Mouse (Mus musculus) CH12.LX (cell line): ENCODE results near the gene Npas2. TPM values are rescaled to one million over a fixed set of nuclear protein-coding genes. Genes with fewer than 3 reads are reported as not detected.

Source experiments
- DNase-seq: peaks from one replicate; pipeline ENCODE4 v3.0.0-alpha.2; 2013; ENCODE audit errors: extremely low read depth
- H3K27ac ChIP-seq: 2 replicates; pipeline ENCODE4 v1.5.1; 2012; ENCODE audit warnings: low read depth, mild to moderate bottlenecking, control low read depth, moderate library complexity; ENCODE audit not compliant: insufficient read depth
- H3K27me3 ChIP-seq: replicated peaks from 2 replicates; pipeline ENCODE3; 2012; ENCODE audit warnings: inconsistent platforms
- H3K36me3 ChIP-seq, 2 experiments: replicated peaks in 1 of 2; 2 replicates each; pipeline versions ENCODE3 to v1.6.1; 2012; ENCODE audit warnings: inconsistent platforms in 1 of 2, low read length in 1 of 2, mild to moderate bottlenecking in 1 of 2, mixed read lengths in 1 of 2, moderate library complexity in 1 of 2; ENCODE audit not compliant: control insufficient read depth in 1 of 2, insufficient read depth in 1 of 2
- H3K4me1 ChIP-seq, 2 experiments: 2 replicates each; pipeline ENCODE4 v1.6.1; 2012; ENCODE audit warnings: inconsistent platforms in 1 of 2, moderate library complexity in 1 of 2; ENCODE audit not compliant: insufficient read depth in 2 of 2, control insufficient read depth in 1 of 2
- H3K4me2 ChIP-seq: 2 replicates; pipeline ENCODE4 v1.6.1; 2012; ENCODE audit warnings: low read depth, mild to moderate bottlenecking, control low read depth; ENCODE audit not compliant: poor library complexity, insufficient read depth, severe bottlenecking
- H3K4me3 ChIP-seq, 3 experiments: fragments of 150-350 bp in 1 of 3; sonication (generic) in 1 of 3; replicated peaks in 1 of 3; 2 replicates each; pipeline versions ENCODE3 to v1.5.1; 2011 to 2012; ENCODE audit warnings: low read depth in 2 of 3, low read length in 2 of 3, mild to moderate bottlenecking in 2 of 3, moderate library complexity in 2 of 3, control low read depth in 1 of 3, improper control_type of control experiment in 1 of 3, inconsistent platforms in 1 of 3, mixed read lengths in 1 of 3; ENCODE audit not compliant: poor library complexity in 1 of 3
- H3K79me2 ChIP-seq: replicated peaks from 2 replicates; pipeline ENCODE4 v1.6.1; 2012; ENCODE audit warnings: mild to moderate bottlenecking, moderate library complexity; ENCODE audit not compliant: control insufficient read depth, poor library complexity, insufficient read depth, severe bottlenecking; ENCODE audit errors: extremely low read depth
- H3K9ac ChIP-seq: 2 replicates; pipeline ENCODE4 v1.6.1; 2012; ENCODE audit warnings: low read depth, mild to moderate bottlenecking, control low read depth, moderate library complexity; ENCODE audit not compliant: insufficient read depth
- H3K9me3 ChIP-seq: replicated peaks from 2 replicates; pipeline ENCODE3; 2012; ENCODE audit warnings: low read length, inconsistent platforms, mixed read lengths
- CTCF ChIP-seq, 2 experiments: IDR thresholded peaks in 1 of 2; conservative IDR thresholded peaks in 1 of 2; 2 replicates each; pipeline ENCODE4 v1.5.1; 2011 to 2012; ENCODE audit warnings: low read depth in 2 of 2, low read length in 2 of 2, improper control_type of control experiment in 1 of 2, inconsistent platforms in 1 of 2, mild to moderate bottlenecking in 1 of 2, moderate library complexity in 1 of 2
- ETS1 ChIP-seq: conservative IDR thresholded peaks from 2 replicates; pipeline ENCODE4 v1.6.1; 2012; ENCODE audit warnings: low read depth, mild to moderate bottlenecking, inconsistent platforms, low read length, improper control_type of control experiment, moderate library complexity
- JUND ChIP-seq: conservative IDR thresholded peaks from 2 replicates; pipeline ENCODE4 v1.6.1; 2011; ENCODE audit warnings: low read depth, low read length, improper control_type of control experiment
- KAT2A ChIP-seq: IDR thresholded peaks from 2 replicates; pipeline ENCODE4 v1.6.1; 2012; ENCODE audit warnings: low read length, improper control_type of control experiment, inconsistent platforms; ENCODE audit not compliant: insufficient replicate concordance
- MAFK ChIP-seq: IDR thresholded peaks from 2 replicates; pipeline ENCODE4 v1.6.1; 2011; ENCODE audit warnings: low read length, improper control_type of control experiment; ENCODE audit not compliant: insufficient replicate concordance
- MAZ ChIP-seq: IDR thresholded peaks from 2 replicates; pipeline ENCODE4 v1.6.1; 2012; ENCODE audit warnings: low read depth, mild to moderate bottlenecking, inconsistent platforms, low read length, improper control_type of control experiment, moderate library complexity
- MEF2A ChIP-seq: IDR thresholded peaks from 2 replicates; pipeline ENCODE4 v1.6.1; 2014; ENCODE audit warnings: low read depth, mild to moderate bottlenecking, inconsistent platforms, low read length, improper control_type of control experiment, borderline replicate concordance
- NELFE ChIP-seq: IDR thresholded peaks from 2 replicates; pipeline ENCODE4 v1.6.1; 2011; ENCODE audit warnings: low read depth, low read length, improper control_type of control experiment
- POLR2AphosphoS2 ChIP-seq: IDR thresholded peaks from 2 replicates; pipeline ENCODE4 v1.6.1; 2011; ENCODE audit warnings: low read depth, low read length, improper control_type of control experiment
- RCOR1 ChIP-seq: conservative IDR thresholded peaks from 2 replicates; pipeline ENCODE4 v1.6.1; 2012; ENCODE audit warnings: low read depth, mild to moderate bottlenecking, inconsistent platforms, low read length, improper control_type of control experiment
- SIN3A ChIP-seq: IDR thresholded peaks from 2 replicates; pipeline ENCODE4 v1.6.1; 2012; ENCODE audit warnings: low read length, improper control_type of control experiment, inconsistent platforms
- SMC3 ChIP-seq: IDR thresholded peaks from 2 replicates; pipeline ENCODE4 v1.6.1; 2011; ENCODE audit warnings: low read depth, low read length, improper control_type of control experiment
- USF1 ChIP-seq: IDR thresholded peaks from 2 replicates; pipeline ENCODE4 v1.6.1; 2014; ENCODE audit warnings: low read depth, mild to moderate bottlenecking, inconsistent platforms, low read length, improper control_type of control experiment
- USF2 ChIP-seq: conservative IDR thresholded peaks from 2 replicates; pipeline ENCODE4 v1.6.1; 2011; ENCODE audit warnings: low read depth, low read length, improper control_type of control experiment
- ZC3H11A ChIP-seq: IDR thresholded peaks from 2 replicates; pipeline ENCODE4 v1.6.1; 2012; ENCODE audit warnings: low read depth, mild to moderate bottlenecking, inconsistent platforms, low read length, improper control_type of control experiment
- ZKSCAN1 ChIP-seq: IDR thresholded peaks from 2 replicates; pipeline ENCODE4 v1.6.1; 2012; ENCODE audit warnings: low read depth, inconsistent platforms, low read length, improper control_type of control experiment, borderline replicate concordance
- dilution Hi-C: fragments of 300-500 bp; cut with MboI; formaldehyde crosslinking; loops from 2 replicates; pipeline ENCODE4 v1.14.3; 2020; ENCODE audit warnings: low sequenced_read_pairs; ENCODE audit not compliant: extremely low pct_unique_long_range_greater_than_20kb, extremely low pct_ligation_motif_present
- in situ Hi-C: fragments of 300-500 bp; cut with MboI; formaldehyde crosslinking; loops from 3 replicates; pipeline ENCODE4 v1.14.3; 2019; ENCODE audit warnings: low sequenced_read_pairs, low pct_ligation_motif_present, low pct_unique_long_range_greater_than_20kb, mixed read lengths
- polyA plus RNA-seq: library from polyadenylated mRNA; unstranded; fragments of >175 nt; gene quantifications from 2 replicates; pipeline ENCODE4 v1.2.1, GENCODE M21; 2012; ENCODE audit warnings: low read depth; ENCODE audit not compliant: insufficient read length
- total RNA-seq, 2 experiments: library from RNA; depleted of rRNA; stranded (reverse); fragments of 300-350 nt in 1 of 2; fragments of >200 nt in 1 of 2; gene quantifications; 2 replicates each; pipeline ENCODE4 v1.2.3; 2012 to 2014

The Npas2 gene
- total and polyA plus RNA-seq, 3 experiments: 0.13 TPM; not detected in 2

GRCm38 (mm10) chr1:39303054-39303649 lies 109.6 kb downstream of the Npas2 start:
- no peaks in the 10 kb centered on the region for H3K36me3 ChIP-seq
- no peaks in the 10 kb centered on the region for H3K27me3 ChIP-seq
- no peaks in the 10 kb centered on the region for H3K9me3 ChIP-seq
- in situ Hi-C loops (no loop called here), dilution Hi-C loops (no loop called here)
- no peaks in the 10 kb centered on the region for H3K79me2 ChIP-seq
- no peak for DNase-seq
- TF ChIP-seq ETS1 (no peak), RCOR1 (no peak), ZKSCAN1 (no peak), USF1 (no peak), NELFE (no peak), CTCF (conservative IDR thresholded peaks at IDR 0.05 in 1 of 2, IDR thresholded peaks at IDR 0.05 in 1 of 2; ENCODE audit: low read depth in 2 of 2, low read length in 2 of 2) (no peak), SIN3A (no peak), MAZ (no peak), JUND (no peak), KAT2A (no peak), POLR2AphosphoS2 (no peak)
- no peak overlapping the region for H3K27ac ChIP-seq
- H3K9ac ChIP-seq: no peak overlapping the region
- no peak overlapping the region for H3K4me3 ChIP-seq
- no peak overlapping the region for H3K4me2 ChIP-seq
- peaks cover 14 to 37% of the 10 kb centered on the region in 2 experiments for H3K4me1 ChIP-seq

GRCm38 (mm10) chr1:39307291-39307690 lies 113.8 kb downstream of the Npas2 start:
- Histone ChIP-seq H3K4me1 (peaks cover 5 to 21% of the 10 kb centered on the region in 2 experiments), H3K4me2 (no peak overlapping the region), H3K9ac (no peak overlapping the region), H3K4me3 (no peak overlapping the region), H3K36me3 (no peaks in the 10 kb centered on the region), H3K79me2 (no peaks in the 10 kb centered on the region), H3K27me3 (no peaks in the 10 kb centered on the region), H3K27ac (no peak overlapping the region), H3K9me3 (no peaks in the 10 kb centered on the region)
- TF ChIP-seq ZC3H11A: no peak
- TF ChIP-seq MEF2A: peak; percentile 65; the same call in 1 of the 2 replicates
- dilution Hi-C loops: no loop called here
- in situ Hi-C loops: no loop called here
- no peak for DNase-seq

GRCm38 (mm10) chr1:39307971-39308370 lies 114.4 kb downstream of the Npas2 start:
- H3K4me3 ChIP-seq: no peak overlapping the region
- H3K9me3 ChIP-seq: no peaks in the 10 kb centered on the region
- no peaks in the 10 kb centered on the region for H3K27me3 ChIP-seq
- no peaks in the 10 kb centered on the region for H3K79me2 ChIP-seq
- no peak overlapping the region for H3K27ac ChIP-seq
- in situ Hi-C loops: no loop called here
- H3K4me1 ChIP-seq: peaks cover 5 to 21% of the 10 kb centered on the region in 2 experiments
- TF ChIP-seq SMC3 (no peak), MAFK (no peak), JUND (no peak), USF2 (no peak)
- no peak for DNase-seq
- no peak overlapping the region for H3K9ac ChIP-seq
- H3K4me2 ChIP-seq: no peak overlapping the region
- dilution Hi-C loops: no loop called here
- H3K36me3 ChIP-seq: no peaks in the 10 kb centered on the region
